Mouse (Mus musculus) stomach, embryonic 14.5 days (tissue): ENCODE measurements around the gene Hdac2. TPM values are rescaled to one million over a fixed set of nuclear protein-coding genes. Genes with fewer than 3 reads are reported as not detected.

Source experiments
- ATAC-seq: fragments of 200-750 bp; cut with Nextera tagmentation; 2 replicates; pipeline ENCODE4 v1.8.0; 2017; ENCODE audit warnings: low read depth, moderate TSS enrichment; ENCODE audit not compliant: insufficient number of reproducible peaks, insufficient read depth, low FRiP score
- H3K27ac ChIP-seq: fragments of 300-500 bp; sonication (generic); 2 replicates; pipeline ENCODE4 v1.5.1; 2014; ENCODE audit warnings: mild to moderate bottlenecking, low read length, moderate library complexity, mixed read lengths
- H3K27me3 ChIP-seq: fragments of 300-500 bp; sonication (generic); 2 replicates; pipeline ENCODE4 v1.6.1; 2014; ENCODE audit warnings: low read length, control low read depth, mixed read lengths; ENCODE audit not compliant: control insufficient read depth, insufficient read depth
- H3K36me3 ChIP-seq: fragments of 300-500 bp; sonication (generic); 2 replicates; pipeline ENCODE4 v1.6.1; 2014; ENCODE audit warnings: mild to moderate bottlenecking, control low read depth, low read length, moderate library complexity, mixed read lengths; ENCODE audit not compliant: control insufficient read depth, insufficient read depth
- H3K4me1 ChIP-seq: fragments of 300-500 bp; sonication (generic); 2 replicates; pipeline ENCODE4 v1.6.1; 2014; ENCODE audit warnings: low read length, control low read depth, mixed read lengths; ENCODE audit not compliant: control insufficient read depth, insufficient read depth
- H3K4me2 ChIP-seq: fragments of 300-500 bp; sonication (generic); replicated peaks from 2 replicates; pipeline ENCODE4 v1.6.1; 2014; ENCODE audit warnings: low read depth, low read length, control low read depth
- H3K4me3 ChIP-seq: fragments of 300-500 bp; sonication (generic); 2 replicates; pipeline ENCODE4 v1.5.1; 2014; ENCODE audit warnings: low read depth, low read length, control low read depth
- H3K9ac ChIP-seq: fragments of 300-500 bp; sonication (generic); replicated peaks from 2 replicates; pipeline ENCODE4 v1.6.1; 2014; ENCODE audit warnings: low read depth, mild to moderate bottlenecking, control low read depth, low read length, moderate library complexity, mixed read lengths
- H3K9me3 ChIP-seq: fragments of 300-500 bp; sonication (generic); 2 replicates; pipeline ENCODE4 v1.6.1; 2016; ENCODE audit warnings: low read depth, low read length, control low read depth; ENCODE audit not compliant: control insufficient read depth
- WGBS: fragments of 180-500 bp; shearing (Covaris S2); extraction: QIAGEN DNeasy Blood & Tissue Kit; methylation state at CpG from one replicate; pipeline ENCODE4 v1.1.7; 2014; 5-methylcytosine and 5-hydroxymethylcytosine counted together
- polyA plus RNA-seq: library from polyadenylated mRNA; unstranded; fragments of >200 nt; fragmentation: Nextera tagmentation; extraction: Ambion mirVana; gene quantifications from 2 replicates; pipeline ENCODE4 v1.2.1, GENCODE M21; 2014

The Hdac2 gene
- polyA plus RNA-seq, 1 experiment from 2014 or later = 244 TPM

DNA sequence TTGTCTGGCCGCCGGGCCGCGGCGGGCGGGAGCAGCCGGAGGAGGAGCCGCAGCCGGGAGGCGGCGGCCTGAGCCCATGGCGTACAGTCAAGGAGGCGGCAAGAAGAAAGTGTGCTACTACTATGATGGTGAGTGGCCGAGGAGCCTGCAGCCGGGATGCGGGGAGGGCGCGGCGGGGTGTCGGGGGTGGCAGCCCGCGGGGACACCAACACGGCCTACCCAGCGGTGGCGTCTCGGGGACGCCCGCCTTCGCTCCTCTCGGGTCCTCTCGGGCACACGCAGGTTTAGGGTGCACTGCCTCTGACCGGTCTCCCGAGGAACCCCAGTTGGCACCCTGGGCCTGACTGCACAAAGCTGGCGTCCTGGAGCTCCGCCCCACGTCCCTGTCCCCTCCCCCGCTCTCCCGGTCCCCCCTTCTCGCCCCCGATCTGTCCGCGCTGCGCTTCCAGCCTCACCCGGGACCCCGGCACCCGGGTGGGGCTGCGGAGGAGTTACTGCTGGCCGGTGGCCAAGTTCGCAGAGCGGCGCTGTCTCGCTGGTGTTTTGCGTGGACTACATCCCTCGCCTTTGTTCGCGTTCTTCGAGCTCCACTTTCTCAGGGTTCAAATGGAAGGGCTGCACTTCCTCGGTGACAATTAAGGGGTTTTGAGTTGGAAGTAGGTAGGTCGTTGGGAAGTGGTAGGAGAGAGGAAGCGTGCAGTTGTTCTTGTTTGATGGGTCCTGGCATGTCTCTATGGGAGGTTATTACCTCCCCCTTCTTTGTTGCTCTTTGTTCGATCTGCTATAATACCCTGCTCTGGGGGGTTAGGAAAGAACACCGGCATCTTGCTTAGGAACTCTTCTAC is 554 bp downstream of the Hdac2 start:
- no peaks in the 10 kb centered on the region for H3K27me3 ChIP-seq
- WGBS = under 1% methylated on average over 61 of the region's 63 CpGs

GRCm38 (mm10) chr10:36981866-36982265 is 7.5 kb downstream of the Hdac2 start:
- no peak for ATAC-seq
- H3K27me3 ChIP-seq = no peaks in the 10 kb centered on the region
- peaks cover 4% of the 10 kb centered on the region; the same call in 1 of the 2 replicates for H3K4me1 ChIP-seq
- H3K27ac ChIP-seq = no peak overlapping the region
- 95% methylated on average over 4 of the region's 4 CpGs for WGBS
- H3K9ac ChIP-seq = no peak overlapping the region
- no peak overlapping the region for H3K4me3 ChIP-seq
- H3K36me3 ChIP-seq = peaks cover 8% of the 10 kb centered on the region
- no peak overlapping the region for H3K4me2 ChIP-seq
- H3K9me3 ChIP-seq = no peaks in the 10 kb centered on the region

More for the DNA sequence above, 554 bp downstream of the Hdac2 start:
- peaks cover 14% of the 10 kb centered on the region for H3K4me1 ChIP-seq
- ATAC-seq = peak; percentile 80
- peak overlapping the region; percentile 97 for H3K4me3 ChIP-seq
- H3K4me2 ChIP-seq = peak overlapping the region; percentile 69
- no peaks in the 10 kb centered on the region for H3K9me3 ChIP-seq
- H3K36me3 ChIP-seq = no peaks in the 10 kb centered on the region
- peak overlapping the region; percentile 95 for H3K9ac ChIP-seq
- peak overlapping the region; percentile 98 for H3K27ac ChIP-seq

DNA sequence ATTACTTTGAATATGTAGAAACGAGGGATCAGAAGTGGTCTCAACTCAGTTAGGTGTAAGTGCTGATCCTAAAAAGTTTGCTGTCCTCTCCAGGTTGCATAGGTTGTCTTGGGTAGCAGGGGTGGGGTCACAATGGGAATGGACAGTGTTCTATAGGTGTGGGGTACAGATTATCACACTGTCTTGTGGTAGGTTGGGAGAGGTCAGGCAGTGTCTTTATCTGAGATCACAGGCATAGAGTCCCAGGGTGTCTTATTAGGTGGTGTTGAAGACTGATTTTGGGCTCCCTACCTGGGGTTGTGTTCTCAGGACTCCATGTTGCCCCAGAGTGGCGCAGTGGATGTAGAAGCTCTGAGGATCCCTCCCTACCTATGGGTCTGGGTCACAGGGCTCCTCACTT is 17.8 kb downstream of the Hdac2 start:
- no peaks in the 10 kb centered on the region for H3K4me1 ChIP-seq
- H3K4me3 ChIP-seq = no peak overlapping the region
- H3K9me3 ChIP-seq = no peaks in the 10 kb centered on the region
- H3K9ac ChIP-seq = no peak overlapping the region
- ATAC-seq = no peak
- WGBS = 96% methylated on average over 2 of the region's 2 CpGs
- no peaks in the 10 kb centered on the region for H3K27me3 ChIP-seq
- H3K36me3 ChIP-seq = peaks cover 65% of the 10 kb centered on the region
- no peak overlapping the region for H3K27ac ChIP-seq
- H3K4me2 ChIP-seq = no peak overlapping the region

DNA sequence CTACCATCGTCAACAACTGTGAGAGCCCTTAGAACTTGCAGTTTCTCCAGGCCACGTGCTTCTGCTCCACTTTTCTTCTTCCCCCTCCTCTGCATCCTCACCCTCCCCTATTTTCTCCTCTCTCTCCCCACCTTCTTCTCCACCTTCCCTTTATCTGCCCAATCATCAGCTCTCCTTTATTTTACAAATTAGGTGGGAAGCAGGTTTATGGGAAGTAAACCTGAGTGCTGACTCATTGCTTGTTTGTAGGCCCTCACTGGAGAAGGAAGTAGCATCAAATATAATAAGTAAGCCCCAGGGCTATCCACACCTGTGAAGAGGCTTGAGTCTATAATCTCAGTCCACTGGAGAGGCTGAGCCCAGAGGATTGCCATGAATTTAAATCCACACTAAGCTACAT is 26.5 kb downstream of the Hdac2 start:
- Histone ChIP-seq H3K4me1 (no peaks in the 10 kb centered on the region), H3K27me3 (no peaks in the 10 kb centered on the region), H3K4me3 (no peak overlapping the region), H3K9me3 (no peaks in the 10 kb centered on the region; the same call in 1 of the 2 replicates), H3K4me2 (no peak overlapping the region), H3K36me3 (peaks cover 65% of the 10 kb centered on the region), H3K27ac (no peak overlapping the region), H3K9ac (no peak overlapping the region)
- WGBS = 88% methylated on average over 2 of the region's 2 CpGs
- ATAC-seq = no peak

GRCm38 (mm10) chr10:37014274-37015107 is 40.1 kb downstream of the Hdac2 start:
- no peak overlapping the region for H3K9ac ChIP-seq
- no peak; the same call in 1 of the 2 replicates for ATAC-seq
- WGBS = 48% methylated on average over 8 of the region's 8 CpGs
- H3K36me3 ChIP-seq = no peaks in the 10 kb centered on the region
- no peaks in the 10 kb centered on the region for H3K27me3 ChIP-seq
- H3K4me2 ChIP-seq = no peak overlapping the region
- no peak overlapping the region for H3K27ac ChIP-seq
- no peak overlapping the region for H3K4me3 ChIP-seq
- H3K9me3 ChIP-seq = no peaks in the 10 kb centered on the region
- H3K4me1 ChIP-seq = no peaks in the 10 kb centered on the region

DNA sequence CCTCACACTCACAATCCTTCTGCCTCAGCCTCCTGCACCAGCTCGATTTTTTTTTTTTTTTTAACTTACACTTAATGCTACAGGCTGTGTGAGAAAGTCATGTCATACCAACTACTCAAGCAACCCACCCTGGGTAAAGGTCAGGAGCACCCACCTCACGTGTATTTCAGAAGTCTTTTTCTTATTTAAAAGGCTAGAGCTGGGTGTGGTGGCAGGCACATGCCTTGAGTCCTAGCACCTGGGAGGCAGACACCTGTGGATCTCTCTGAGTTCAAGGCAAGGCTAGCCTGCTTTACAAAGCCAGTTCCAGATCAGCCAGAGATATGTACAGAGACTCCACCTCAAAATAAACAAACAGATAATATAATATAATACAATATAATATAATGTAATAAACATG is 41.4 kb downstream of the Hdac2 start:
- no peaks in the 10 kb centered on the region for H3K27me3 ChIP-seq
- no peak overlapping the region for H3K27ac ChIP-seq
- ATAC-seq = no peak
- H3K4me3 ChIP-seq = no peak overlapping the region
- no peak overlapping the region for H3K4me2 ChIP-seq
- WGBS = 56% methylated on average over 2 of the region's 2 CpGs
- no peaks in the 10 kb centered on the region for H3K4me1 ChIP-seq
- H3K36me3 ChIP-seq = no peaks in the 10 kb centered on the region
- H3K9me3 ChIP-seq = no peaks in the 10 kb centered on the region
- H3K9ac ChIP-seq = no peak overlapping the region

DNA sequence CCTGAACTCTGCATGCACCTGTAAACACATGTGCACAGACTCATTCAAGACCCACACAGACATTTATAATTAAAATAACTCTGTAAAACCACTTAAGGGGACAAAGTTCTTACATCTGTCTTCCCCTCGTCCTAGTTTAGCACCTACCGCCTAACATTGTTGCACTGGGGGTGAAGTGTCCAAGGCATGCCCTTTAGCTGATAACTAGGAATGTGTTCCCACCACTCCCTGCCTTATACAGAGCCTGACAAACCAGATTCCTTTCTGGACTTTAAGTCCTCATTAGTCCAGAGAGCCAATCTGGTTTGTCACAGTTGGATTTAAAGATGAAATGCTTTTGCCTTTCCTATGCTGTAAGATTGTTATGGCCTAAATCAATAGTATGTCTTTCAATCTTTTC is 41.9 kb downstream of the Hdac2 start:
- Histone ChIP-seq H3K27ac (no peak overlapping the region), H3K4me1 (no peaks in the 10 kb centered on the region), H3K4me3 (no peak overlapping the region), H3K27me3 (no peaks in the 10 kb centered on the region), H3K36me3 (no peaks in the 10 kb centered on the region), H3K9ac (no peak overlapping the region), H3K9me3 (no peaks in the 10 kb centered on the region), H3K4me2 (no peak overlapping the region)
- WGBS = 71% methylated on average over 2 of the region's 2 CpGs
- ATAC-seq = no peak

GRCm38 (mm10) chr10:37024301-37024700 is 50.0 kb downstream of the Hdac2 start:
- H3K27ac ChIP-seq = no peak overlapping the region
- no peak overlapping the region for H3K4me2 ChIP-seq
- no peak overlapping the region for H3K4me3 ChIP-seq
- H3K36me3 ChIP-seq = no peaks in the 10 kb centered on the region
- H3K9me3 ChIP-seq = no peaks in the 10 kb centered on the region
- WGBS = 67% methylated on average over 1 of the region's 1 CpGs
- H3K9ac ChIP-seq = no peak overlapping the region
- no peaks in the 10 kb centered on the region for H3K27me3 ChIP-seq
- no peaks in the 10 kb centered on the region for H3K4me1 ChIP-seq
- no peak for ATAC-seq
